Mouse (Mus musculus) forebrain, embryonic 16.5 days (tissue): ENCODE results near the gene Setd5. TPM values are rescaled to one million over a fixed set of nuclear protein-coding genes. Genes with fewer than 3 reads are reported as not detected.

ENCODE experiments used
- ATAC-seq: fragments of 200-750 bp; cut with Nextera tagmentation; 2 replicates; pipeline ENCODE4 v1.8.0; 2017; ENCODE audit warnings: mild to moderate bottlenecking, moderate library complexity
- H3K27ac ChIP-seq: fragments of 300-500 bp; sonication (generic); 2 replicates; pipeline ENCODE4 v1.5.1; 2014; ENCODE audit warnings: low read length, control low read depth
- H3K27me3 ChIP-seq: fragments of 300-500 bp; sonication (generic); replicated peaks from 2 replicates; pipeline ENCODE4 v1.6.1; 2014; ENCODE audit warnings: low read length; ENCODE audit not compliant: control insufficient read depth, insufficient read depth
- H3K36me3 ChIP-seq: fragments of 300-500 bp; sonication (generic); 2 replicates; pipeline ENCODE4 v1.6.1; 2014; ENCODE audit not compliant: control insufficient read depth, insufficient read depth
- H3K4me1 ChIP-seq: fragments of 300-500 bp; sonication (generic); replicated peaks from 2 replicates; pipeline ENCODE4 v1.6.1; 2014; ENCODE audit warnings: low read length; ENCODE audit not compliant: control insufficient read depth, insufficient read depth
- H3K4me2 ChIP-seq: fragments of 300-500 bp; sonication (generic); 2 replicates; pipeline ENCODE4 v1.6.1; 2014; ENCODE audit warnings: mild to moderate bottlenecking, low read length, control low read depth
- H3K4me3 ChIP-seq: fragments of 300-500 bp; sonication (generic); replicated peaks from 2 replicates; pipeline ENCODE4 v1.5.1; 2014; ENCODE audit warnings: mild to moderate bottlenecking, low read length, control low read depth
- H3K9ac ChIP-seq: fragments of 300-500 bp; sonication (generic); replicated peaks from 2 replicates; pipeline ENCODE4 v1.6.1; 2014; ENCODE audit warnings: low read depth, low read length, control low read depth
- H3K9me3 ChIP-seq: fragments of 300-500 bp; sonication (generic); 2 replicates; pipeline ENCODE4 v1.6.1; 2016; ENCODE audit warnings: low read length; ENCODE audit not compliant: control insufficient read depth
- WGBS: fragments of 180-500 bp; shearing (Covaris S2); extraction: QIAGEN DNeasy Blood & Tissue Kit; methylation state at CpG from one replicate; pipeline ENCODE4 v1.1.7; 2014; 5-methylcytosine and 5-hydroxymethylcytosine counted together
- polyA plus RNA-seq: library from polyadenylated mRNA; unstranded; fragments of >200 nt; fragmentation: Nextera tagmentation; extraction: Ambion mirVana; gene quantifications from 2 replicates; pipeline ENCODE4 v1.2.1, GENCODE M21; 2015

Gene Setd5
- 52.2 and 55.4 TPM in 2 replicates for polyA plus RNA-seq

DNA sequence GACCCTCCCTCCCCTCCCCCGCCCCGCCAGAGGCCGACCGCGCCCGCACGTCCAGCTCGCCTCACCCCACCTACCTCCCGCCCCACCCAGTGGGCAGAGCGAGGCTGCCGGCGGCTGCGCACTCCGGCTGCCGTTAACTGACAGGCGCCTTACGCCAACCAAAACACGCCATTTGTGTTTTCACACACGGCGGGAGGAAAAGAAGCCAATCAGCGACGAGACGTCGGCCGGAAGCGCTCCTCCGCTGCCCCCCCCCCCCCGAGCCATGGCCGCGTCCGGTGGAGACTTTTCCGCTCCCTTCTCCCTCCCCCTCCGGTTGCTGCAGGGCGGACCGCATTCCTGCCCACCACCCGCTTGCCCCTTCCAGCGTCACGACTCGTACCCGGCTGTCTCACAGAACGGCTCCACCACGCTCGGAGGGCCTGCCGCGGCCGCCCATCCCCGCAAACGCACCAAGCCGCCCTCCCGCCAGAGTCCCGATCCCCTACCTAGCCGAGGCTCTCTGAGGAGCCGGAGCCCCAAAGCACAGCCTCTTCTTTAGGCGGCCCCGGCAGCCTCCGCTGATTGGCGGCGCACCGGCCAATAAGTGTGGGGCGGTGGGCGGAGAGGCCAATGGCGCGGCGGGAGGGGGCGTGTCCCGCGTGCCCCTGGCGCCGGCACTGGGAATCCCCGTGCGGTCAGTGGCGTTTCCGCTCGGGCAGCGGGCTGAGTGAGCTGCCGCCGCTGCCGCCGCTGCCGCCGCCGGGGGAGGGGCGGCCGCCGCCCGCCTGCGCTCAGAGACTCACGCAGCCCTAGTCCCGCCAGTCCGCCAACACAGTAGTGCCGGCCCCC is at the start of gene Setd5:
Gene Setd5, plus strand, starts transcription at position 680 of the 831 bp plus-strand sequence.
- Histone ChIP-seq H3K9me3 (no peaks in the 10 kb centered on the region), H3K27me3 (no peaks in the 10 kb centered on the region), H3K4me2 (peak within 1 kb of the TSS; percentile 88), H3K36me3 (no peaks in the 10 kb centered on the region), H3K4me3 (peak within 1 kb of the TSS; percentile 90), H3K9ac (peak within 1 kb of the TSS; percentile 98), H3K27ac (peak within 1 kb of the TSS; percentile 98), H3K4me1 (peaks cover 33% of the 10 kb centered on the region)
- peak; percentile 94 for ATAC-seq
- under 1% methylated on average over 59 of the region's 91 CpGs for WGBS

DNA sequence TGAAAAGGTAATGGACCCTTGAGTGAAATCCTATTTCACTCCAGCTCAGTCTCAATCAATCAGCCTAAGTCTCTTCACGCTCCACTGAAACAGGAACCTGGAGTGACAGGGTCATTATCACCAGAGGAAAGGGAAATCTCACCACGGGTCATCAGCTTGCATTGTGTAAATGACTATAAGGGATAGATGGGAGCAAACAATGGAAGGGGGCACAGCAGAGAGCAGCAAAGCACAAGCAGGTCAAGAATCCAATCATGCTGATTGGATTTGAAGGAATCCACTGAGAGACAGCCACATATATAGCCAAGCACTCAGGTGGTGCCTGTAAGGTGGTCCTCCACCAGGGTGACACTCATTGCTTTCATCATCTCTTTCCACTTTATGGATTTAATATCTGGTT is 49.7 kb upstream of the Setd5 start:
- no peak for ATAC-seq
- Histone ChIP-seq H3K9me3 (no peaks in the 10 kb centered on the region), H3K36me3 (no peaks in the 10 kb centered on the region), H3K4me2 (no peak overlapping the region), H3K4me1 (0 out of 2 replicates have a peak, but pooled peaks cover 4% of the 10 kb centered on the region), H3K27me3 (no peaks in the 10 kb centered on the region), H3K9ac (no peak overlapping the region), H3K27ac (no peak overlapping the region), H3K4me3 (no peak overlapping the region)
- 18% methylated on average over 2 of the region's 2 CpGs for WGBS

DNA sequence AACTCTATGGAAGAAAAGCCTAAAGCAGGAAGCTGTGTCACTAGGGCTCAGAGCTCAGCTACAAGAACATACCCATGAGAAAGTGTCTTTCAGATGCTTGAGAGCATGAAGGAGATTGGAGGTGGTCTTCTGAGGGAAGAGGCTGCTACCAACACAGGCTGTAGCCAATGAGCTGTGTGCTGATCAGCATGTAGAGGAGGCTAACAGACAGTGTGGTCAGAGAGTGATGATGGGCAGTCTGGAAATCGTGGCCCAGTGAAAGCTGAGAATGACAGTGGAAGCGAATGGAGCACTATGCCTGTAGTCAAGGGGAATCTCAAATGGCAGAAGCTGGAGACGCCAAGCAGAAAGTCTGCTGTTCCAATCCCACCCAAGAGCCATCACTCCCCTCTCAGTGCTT is 48.2 kb upstream of the Setd5 start:
- 81% methylated on average over 3 of the region's 3 CpGs for WGBS

DNA sequence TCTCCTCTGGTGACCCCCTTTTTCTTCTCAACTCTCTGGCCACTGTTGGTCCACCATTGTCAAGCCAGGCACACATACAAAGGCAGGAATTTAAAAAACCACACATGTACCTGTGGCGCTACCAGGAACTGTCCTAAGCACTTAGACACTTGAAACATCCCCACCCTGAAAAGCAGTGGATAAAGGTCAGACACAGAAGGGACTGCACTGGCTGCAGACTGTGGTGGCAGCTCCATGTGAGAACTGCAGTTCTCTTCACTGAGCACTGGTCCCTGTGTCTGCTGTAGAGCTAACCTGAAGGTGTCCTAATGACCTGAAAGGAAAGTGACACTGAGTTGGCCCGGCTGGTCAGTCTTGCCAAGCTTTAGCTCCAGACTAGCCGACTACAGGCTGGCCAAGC is 46.6 kb upstream of the Setd5 start:
- Histone ChIP-seq H3K27me3 (no peaks in the 10 kb centered on the region), H3K4me1 (0 out of 2 replicates have a peak, but pooled peaks cover 4% of the 10 kb centered on the region), H3K9ac (no peak overlapping the region), H3K4me3 (no peak overlapping the region), H3K36me3 (no peaks in the 10 kb centered on the region), H3K4me2 (no peak overlapping the region), H3K27ac (no peak overlapping the region), H3K9me3 (no peaks in the 10 kb centered on the region)
- WGBS = 73% methylated on average over 3 of the region's 3 CpGs
- ATAC-seq = no peak

More for the DNA sequence above, 48.2 kb upstream of the Setd5 start:
- 0 out of 2 replicates have a peak, but pooled peaks cover 4% of the 10 kb centered on the region for H3K4me1 ChIP-seq
- H3K4me2 ChIP-seq = no peak overlapping the region
- H3K9me3 ChIP-seq = no peaks in the 10 kb centered on the region
- H3K27ac ChIP-seq = no peak overlapping the region
- H3K4me3 ChIP-seq = no peak overlapping the region
- H3K36me3 ChIP-seq = no peaks in the 10 kb centered on the region
- no peaks in the 10 kb centered on the region for H3K27me3 ChIP-seq
- no peak for ATAC-seq
- H3K9ac ChIP-seq = no peak overlapping the region

DNA sequence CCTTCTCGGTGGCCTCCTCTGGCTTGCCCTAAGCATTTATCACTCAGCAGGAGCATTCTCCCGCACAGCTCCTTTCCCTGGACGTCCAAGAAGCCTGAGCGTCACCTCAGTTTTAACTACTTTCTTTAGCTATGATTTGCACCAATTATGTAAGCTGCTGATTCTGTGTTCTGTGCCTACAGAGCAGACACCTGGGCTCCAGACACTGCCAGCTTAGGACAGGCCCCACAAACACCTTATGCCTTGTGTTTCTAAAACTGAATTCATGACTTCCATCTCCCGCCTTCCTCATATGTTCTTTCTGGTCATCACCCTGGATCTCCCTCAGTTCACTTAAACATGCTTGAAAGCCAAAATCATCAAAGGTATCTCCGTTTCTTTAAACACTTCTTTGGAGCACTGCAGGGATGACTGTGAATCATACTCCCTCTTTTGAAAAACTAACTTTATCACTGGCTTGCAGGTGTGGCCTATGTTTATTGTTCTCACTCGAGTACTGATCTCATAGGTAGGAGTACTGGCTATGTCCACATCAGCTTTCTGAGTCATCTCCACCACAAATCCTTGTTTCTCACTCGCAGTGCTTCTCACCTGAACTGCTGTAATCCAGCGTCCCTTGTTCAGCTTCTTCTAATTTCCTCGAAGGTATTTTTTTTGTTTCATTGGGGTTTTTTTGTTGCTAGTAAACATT is 46.0 kb upstream of the Setd5 start:
- ATAC-seq = no peak
- WGBS = 84% methylated on average over 10 of the region's 10 CpGs
- Histone ChIP-seq H3K4me2 (no peak overlapping the region), H3K9ac (no peak overlapping the region), H3K27me3 (no peaks in the 10 kb centered on the region), H3K4me1 (0 out of 2 replicates have a peak, but pooled peaks cover 2% of the 10 kb centered on the region), H3K4me3 (no peak overlapping the region), H3K27ac (no peak overlapping the region), H3K36me3 (no peaks in the 10 kb centered on the region), H3K9me3 (no peaks in the 10 kb centered on the region)

DNA sequence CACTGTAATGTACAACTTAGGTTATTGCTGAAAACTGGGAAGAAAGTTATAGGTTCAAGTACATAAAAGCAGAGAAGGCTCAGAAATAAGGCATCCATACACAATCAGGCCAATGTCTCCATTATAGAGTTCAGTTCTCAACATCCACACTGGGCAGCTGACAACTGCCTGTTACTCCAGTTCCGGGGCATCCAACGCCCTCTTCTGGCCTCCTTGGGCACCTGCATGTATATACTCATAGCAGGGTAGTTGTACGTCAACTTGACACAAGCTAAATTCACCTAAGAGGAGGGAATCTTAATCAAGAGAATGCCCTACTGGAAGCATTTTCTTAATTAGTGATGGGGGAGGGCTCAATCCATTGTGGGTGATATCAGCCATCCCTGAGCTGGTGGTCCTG is 45.0 kb upstream of the Setd5 start:
- ATAC-seq = no peak
- no peak overlapping the region for H3K4me3 ChIP-seq
- no peaks in the 10 kb centered on the region for H3K9me3 ChIP-seq
- H3K36me3 ChIP-seq = no peaks in the 10 kb centered on the region
- no peaks in the 10 kb centered on the region for H3K27me3 ChIP-seq
- no peaks in the 10 kb centered on the region for H3K4me1 ChIP-seq
- no peak overlapping the region for H3K4me2 ChIP-seq
- WGBS = 65% methylated on average over 3 of the region's 3 CpGs
- no peak overlapping the region for H3K9ac ChIP-seq
- H3K27ac ChIP-seq = no peak overlapping the region

DNA sequence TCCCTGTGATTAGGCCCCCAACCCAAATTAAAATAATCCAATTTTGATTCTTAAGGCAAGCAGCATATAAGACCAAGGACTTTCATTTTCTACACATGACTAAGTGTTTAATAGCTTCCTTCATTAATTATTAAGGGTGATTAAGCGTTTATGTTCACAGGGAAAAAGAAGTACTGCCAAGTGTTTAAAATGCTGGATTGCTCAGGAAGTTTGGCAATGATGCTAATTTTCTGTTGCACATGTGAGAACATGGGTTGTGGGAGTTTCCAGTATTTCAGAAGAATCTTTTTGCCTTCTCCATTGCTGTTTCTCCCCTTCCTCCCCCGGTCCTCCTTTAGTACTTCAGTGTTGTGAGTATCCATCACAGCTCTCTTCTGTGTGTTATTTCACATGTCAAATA is 44.0 kb upstream of the Setd5 start:
- WGBS = 84% methylated on average over 2 of the region's 2 CpGs
- Histone ChIP-seq H3K4me3 (no peak overlapping the region), H3K27ac (no peak overlapping the region), H3K9me3 (no peaks in the 10 kb centered on the region), H3K4me1 (peaks cover 3% of the 10 kb centered on the region; the same call in 1 of the 2 replicates), H3K36me3 (no peaks in the 10 kb centered on the region), H3K27me3 (no peaks in the 10 kb centered on the region), H3K9ac (no peak overlapping the region), H3K4me2 (no peak overlapping the region)
- ATAC-seq = no peak

DNA sequence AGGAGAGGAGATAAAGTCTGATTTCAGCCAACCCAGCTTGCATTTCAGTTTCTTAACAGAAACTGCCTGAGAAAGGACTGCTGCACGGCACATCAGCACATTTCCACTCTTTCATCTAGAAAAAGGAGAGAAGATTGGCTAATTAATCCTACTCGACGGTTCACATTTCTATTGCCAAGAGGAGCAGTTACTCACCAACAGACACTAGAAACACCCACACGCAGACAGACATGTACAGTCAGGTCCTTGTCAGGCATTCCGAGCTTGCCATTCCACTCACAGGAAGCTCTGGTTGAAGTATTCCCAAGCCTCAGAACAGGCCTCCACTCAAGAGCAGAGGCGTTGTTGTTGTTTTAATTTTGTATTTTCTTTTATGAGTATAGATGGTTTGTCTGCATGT is 42.7 kb upstream of the Setd5 start:
- Histone ChIP-seq H3K4me3 (no peak overlapping the region), H3K27me3 (no peaks in the 10 kb centered on the region), H3K36me3 (no peaks in the 10 kb centered on the region), H3K27ac (no peak overlapping the region), H3K4me1 (peaks cover 3% of the 10 kb centered on the region; the same call in 1 of the 2 replicates), H3K4me2 (no peak overlapping the region), H3K9ac (no peak overlapping the region), H3K9me3 (no peaks in the 10 kb centered on the region)
- 84% methylated on average over 6 of the region's 6 CpGs for WGBS
- ATAC-seq = no peak

DNA sequence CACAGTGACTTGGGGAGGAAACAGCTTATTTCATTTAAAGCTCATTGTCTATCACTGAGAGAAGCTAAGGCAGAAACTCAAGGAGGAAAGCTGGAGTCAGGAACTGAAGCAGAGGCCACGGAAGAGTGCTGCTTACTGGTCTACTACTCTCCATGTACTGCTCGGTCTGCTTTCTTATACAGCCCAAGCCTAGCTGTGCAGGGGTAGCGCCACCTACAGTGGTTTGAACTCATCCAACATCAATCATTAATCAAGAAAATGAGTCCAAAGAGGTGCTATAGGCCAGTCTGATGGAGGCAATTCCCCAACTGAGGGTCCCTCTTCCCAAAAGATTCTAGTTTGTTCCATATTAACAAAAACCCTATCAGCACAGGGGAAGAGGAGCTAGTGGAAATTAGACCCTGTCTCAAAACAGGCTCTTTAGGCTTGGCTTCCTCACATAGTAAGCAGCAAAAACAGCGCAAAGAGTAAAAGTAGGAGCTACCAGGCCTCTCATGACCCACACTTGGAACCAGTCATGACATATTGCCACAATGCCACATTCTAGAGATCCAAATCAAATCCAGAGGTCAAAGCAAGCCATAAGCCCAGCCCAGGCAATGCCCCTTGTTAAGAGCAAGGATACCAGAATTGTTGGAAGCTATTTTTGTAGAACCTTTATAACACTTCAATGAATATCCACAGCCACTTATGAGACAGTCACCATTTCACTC is 40.5 kb upstream of the Setd5 start:
- Histone ChIP-seq H3K9ac (no peak overlapping the region), H3K27ac (no peak overlapping the region), H3K4me1 (peaks cover 3% of the 10 kb centered on the region; the same call in 1 of the 2 replicates), H3K27me3 (no peaks in the 10 kb centered on the region), H3K4me3 (no peak overlapping the region), H3K9me3 (no peaks in the 10 kb centered on the region), H3K4me2 (no peak overlapping the region), H3K36me3 (no peaks in the 10 kb centered on the region)
- 63% methylated on average over 4 of the region's 4 CpGs for WGBS
- no peak for ATAC-seq
